Mouse (Mus musculus) stomach, postnatal 0 days (tissue): ENCODE measurements at regions not wholly inside any gene's neighbourhood (a gene's known extent, or its start where the extent isn't known, plus 50 kb on each side); places are given as distances from the start of the nearest gene placed in this dataset.

ENCODE experiments used
- CTCF ChIP-seq: IDR thresholded peaks from 2 replicates; pipeline ENCODE4 v1.5.1; 2016; ENCODE audit warnings: antibody characterized with exemption, low read depth, mild to moderate bottlenecking, moderate library complexity
- EP300 ChIP-seq: optimal IDR thresholded peaks from 2 replicates; pipeline ENCODE3; 2016; ENCODE audit warnings: antibody characterized with exemption

- TF ChIP-seq CTCF (no peak), EP300 (no peak)
Measured at GRCm38 (mm10) chr2:51238992-51239391, 90.1 kb upstream of the Rnd3 start.
